Mouse (Mus musculus) neutrophil, adult 5-6 weeks (primary cell): Measurements from ENCODE around the gene Gpsm3. TPM values are rescaled to one million over a fixed set of nuclear protein-coding genes. Genes with fewer than 3 reads are reported as not detected.
"Not testable (repeated sequence)": the region's sequence is repeated elsewhere in the genome, so short reads cannot be mapped to it uniquely, and the experiment has no call there.

Source experiments
- ATAC-seq: fragments of 151-379, 151-347 bp; 2 replicates; pipeline ENCODE4 v1.8.0; 2017; ENCODE audit warnings: mild to moderate bottlenecking, moderate TSS enrichment; ENCODE audit not compliant: insufficient number of reproducible peaks, poor library complexity, low FRiP score, severe bottlenecking; ENCODE audit errors: extremely low read depth
- total RNA-seq: library from RNA; stranded (forward); fragments of 200-1000 nt; gene quantifications from 2 replicates; pipeline ENCODE4 v1.2.3, GENCODE M21; 2017

The Gpsm3 gene
- total RNA-seq, result 188 and 218 TPM in 2 replicates

- ATAC-seq, result peak; percentile 18; the same call in 1 of the 2 replicates
These were observed at the start of gene Gpsm3 for GRCm38 (mm10) chr17:34589681-34590101. TSS of gene Gpsm3 (plus strand) at chr17:34589806.

GRCm38 (mm10) chr17:34543567-34543966 is 46.0 kb upstream of the Gpsm3 start:
- not testable (repeated sequence) for ATAC-seq

- no peak for ATAC-seq
These were observed 42.8 kb upstream of the Gpsm3 start for GRCm38 (mm10) chr17:34546797-34547196.

- ATAC-seq, result no peak
These were observed 42.0 kb upstream of the Gpsm3 start for GRCm38 (mm10) chr17:34547601-34548000.

- ATAC-seq, result no peak
These were observed 40.5 kb upstream of the Gpsm3 start for GRCm38 (mm10) chr17:34549156-34549555.

GRCm38 (mm10) chr17:34549843-34550242 is 39.8 kb upstream of the Gpsm3 start:
- no peak for ATAC-seq

- peak; percentile 78 for ATAC-seq
These were observed 34.1 kb upstream of the Gpsm3 start for GRCm38 (mm10) chr17:34555483-34555882.

GRCm38 (mm10) chr17:34556406-34556805 is 33.2 kb upstream of the Gpsm3 start:
- no peak for ATAC-seq

GRCm38 (mm10) chr17:34557411-34557810 is 32.2 kb upstream of the Gpsm3 start:
- ATAC-seq, result no peak

GRCm38 (mm10) chr17:34559116-34559515 is 30.5 kb upstream of the Gpsm3 start:
- no peak for ATAC-seq

- ATAC-seq, result no peak
These were observed 29.7 kb upstream of the Gpsm3 start for GRCm38 (mm10) chr17:34559895-34560294.

GRCm38 (mm10) chr17:34560438-34560837 is 29.2 kb upstream of the Gpsm3 start:
- ATAC-seq, result no peak

- ATAC-seq, result peak; percentile 77
These were observed 28.4 kb upstream of the Gpsm3 start for GRCm38 (mm10) chr17:34561200-34561599.

- ATAC-seq, result no peak
These were observed 27.0 kb upstream of the Gpsm3 start for GRCm38 (mm10) chr17:34562595-34562994.

- no peak for ATAC-seq
These were observed 26.3 kb upstream of the Gpsm3 start for GRCm38 (mm10) chr17:34563354-34563753.

GRCm38 (mm10) chr17:34564003-34564421 is 25.6 kb upstream of the Gpsm3 start, which contains the start of gene Notch4:
TSS of gene Notch4 (plus strand) at chr17:34564268.
- ATAC-seq, result no peak

- no peak for ATAC-seq
These were observed 24.8 kb upstream of the Gpsm3 start for GRCm38 (mm10) chr17:34564796-34565195.

GRCm38 (mm10) chr17:34567311-34567710 is 22.3 kb upstream of the Gpsm3 start:
- no peak for ATAC-seq

- ATAC-seq, result no peak
These were observed 21.2 kb upstream of the Gpsm3 start for GRCm38 (mm10) chr17:34568421-34568820.

GRCm38 (mm10) chr17:34569919-34570318 is 19.7 kb upstream of the Gpsm3 start:
- ATAC-seq, result no peak

- ATAC-seq, result no peak
These were observed 17.7 kb upstream of the Gpsm3 start for GRCm38 (mm10) chr17:34571875-34572274.
